15 mouse cellular contexts compared by ENCODE assay signal in genomic region chr7:65296675-65297589, GRCm38 (mm10).
"Had no signal": no experiment of that assay in that cellular context is flagged by ENCODE, and none has a peak within 500 bp of the region (broad histone marks: within the 10 kb centered on the region; RNA-seq: fewer than 3 reads in every experiment).

No protein-coding gene starts in this region.

- H3K9me3 ChIP-seq: neural tube, embryonic 15.5 days; stomach, embryonic 15.5 days had no signal

- DNase-seq: retina, postnatal 1 day; right cerebral cortex, adult 18-20 months; right cerebral cortex, postnatal 14 days; right cerebral cortex, postnatal 25 days; right cerebral cortex, postnatal 4 days; spleen, adult 18-20 months; thymus, adult 18-20 months; thymus, adult 2 months; thymus, postnatal 14 days; thymus, postnatal 25 days; thymus, postnatal 36 days; thymus, postnatal 4 days had no signal

- H3K4me1 ChIP-seq: neural tube, embryonic 15.5 days; stomach, embryonic 15.5 days had no signal

- H3K27me3 ChIP-seq: neural tube, embryonic 15.5 days; stomach, embryonic 15.5 days had no signal

- H3K4me3 ChIP-seq: neural tube, embryonic 15.5 days; stomach, embryonic 15.5 days had no signal

- H3K4me2 ChIP-seq: neural tube, embryonic 15.5 days; stomach, embryonic 15.5 days had no signal

- H3K9ac ChIP-seq: neural tube, embryonic 15.5 days; stomach, embryonic 15.5 days had no signal

- H3K27ac ChIP-seq: neural tube, embryonic 15.5 days; stomach, embryonic 15.5 days; stomach, postnatal 0 days had no signal
